Mouse (Mus musculus): ENCODE data around the gene Fbxl17.

Fbxl17 gene

GRCm38 (mm10) chr17:63326227-63326626 is 173.6 kb downstream of the Fbxl17 start:
- no peak for DNase-seq (ENCODE audit: low spot score in 2 of 2)

- DNase-seq (ENCODE audit: low spot score in 2 of 2) = no peak
Observed at GRCm38 (mm10) chr17:63324672-63325071, 175.1 kb downstream of the Fbxl17 start.

GRCm38 (mm10) chr17:63324039-63324438 is 175.8 kb downstream of the Fbxl17 start:
- DNase-seq (ENCODE audit: low spot score in 2 of 2) = peak; percentile 34 to 75

- no peak for DNase-seq (ENCODE audit: low spot score in 2 of 2)
Observed at GRCm38 (mm10) chr17:63322846-63323245, 177.0 kb downstream of the Fbxl17 start.

- DNase-seq (ENCODE audit: low spot score in 2 of 2) = no peak
Observed at GRCm38 (mm10) chr17:63321290-63321689, 178.5 kb downstream of the Fbxl17 start.

- DNase-seq (ENCODE audit: low spot score in 2 of 2) = peak in 1 of 2 experiments; percentile 25
Observed at GRCm38 (mm10) chr17:63317518-63317917, 182.3 kb downstream of the Fbxl17 start.

GRCm38 (mm10) chr17:63315646-63316480 is 184.0 kb downstream of the Fbxl17 start:
- no peak for DNase-seq (ENCODE audit: low spot score in 2 of 2)

GRCm38 (mm10) chr17:63312804-63313203 is 187.0 kb downstream of the Fbxl17 start:
- DNase-seq (ENCODE audit: low spot score in 2 of 2) = no peak

GRCm38 (mm10) chr17:63312330-63312729 is 187.5 kb downstream of the Fbxl17 start:
- DNase-seq (ENCODE audit: low spot score in 2 of 2) = no peak

GRCm38 (mm10) chr17:63311613-63312012 is 188.2 kb downstream of the Fbxl17 start:
- no peak for DNase-seq (ENCODE audit: low spot score in 2 of 2)

GRCm38 (mm10) chr17:63310021-63310420 is 189.8 kb downstream of the Fbxl17 start:
- DNase-seq (ENCODE audit: low spot score in 2 of 2) = no peak

GRCm38 (mm10) chr17:63303862-63304261 is 196.0 kb downstream of the Fbxl17 start:
- DNase-seq (ENCODE audit: low spot score in 2 of 2) = no peak

- DNase-seq (ENCODE audit: low spot score in 2 of 2) = no peak
Observed at GRCm38 (mm10) chr17:63301822-63302393, 197.9 kb downstream of the Fbxl17 start.

GRCm38 (mm10) chr17:63295471-63295870 is 204.3 kb downstream of the Fbxl17 start:
- no peak for DNase-seq (ENCODE audit: low spot score in 2 of 2)

- DNase-seq (ENCODE audit: low spot score in 2 of 2) = no peak
Observed at GRCm38 (mm10) chr17:63294961-63295360, 204.9 kb downstream of the Fbxl17 start.

GRCm38 (mm10) chr17:63293979-63294378 is 205.8 kb downstream of the Fbxl17 start:
- no peak for DNase-seq (ENCODE audit: low spot score in 2 of 2)

GRCm38 (mm10) chr17:63289317-63289913 is 210.4 kb downstream of the Fbxl17 start:
- peak; percentile 21 to 52 for DNase-seq (ENCODE audit: low spot score in 2 of 2)

- DNase-seq (ENCODE audit: low spot score in 2 of 2) = no peak
Observed at GRCm38 (mm10) chr17:63288850-63289249, 211.0 kb downstream of the Fbxl17 start.

- peak; percentile 17 to 48 for DNase-seq (ENCODE audit: low spot score in 2 of 2)
Observed at GRCm38 (mm10) chr17:63287413-63287812, 212.4 kb downstream of the Fbxl17 start.

GRCm38 (mm10) chr17:63285265-63285939 is 214.4 kb downstream of the Fbxl17 start:
- peak; percentile 40 to 43 for DNase-seq (ENCODE audit: low spot score in 2 of 2)

- DNase-seq (ENCODE audit: low spot score in 2 of 2) = no peak
Observed at GRCm38 (mm10) chr17:63284074-63284473, 215.7 kb downstream of the Fbxl17 start.

- no peak for DNase-seq (ENCODE audit: low spot score in 2 of 2)
Observed at GRCm38 (mm10) chr17:63282004-63282403, 217.8 kb downstream of the Fbxl17 start.

Measured in heart, adult 9 months (tissue).